Mouse (Mus musculus): Measurements from ENCODE around the gene Satb1. TPM values are rescaled to one million over a fixed set of nuclear protein-coding genes. Genes with fewer than 3 reads are reported as not detected.

Gene Satb1
- polyA plus RNA-seq, 1 experiment from 2014 or later = 0.81 TPM

GRCm38 (mm10) chr17:51775070-51775881, 57.8 kb downstream of the Satb1 start:
- Histone ChIP-seq H3K9me3 (replicated peaks; ENCODE audit: control insufficient read depth, low read length) (no peaks in the 10 kb centered on the region), H3K36me3 (ENCODE audit: control insufficient read depth, insufficient read depth) (no peaks in the 10 kb centered on the region), H3K27me3 (ENCODE audit: control insufficient read depth, insufficient read depth, low read depth, low read length) (no peaks in the 10 kb centered on the region), H3K4me2 (ENCODE audit: low read depth, low read length) (no peak overlapping the region), H3K9ac (ENCODE audit: low read depth, low read length) (no peak overlapping the region), H3K4me1 (ENCODE audit: control insufficient read depth, low read depth, low read length) (no peaks in the 10 kb centered on the region), H3K4me3 (ENCODE audit: low read depth, low read length) (no peak overlapping the region), H3K27ac (ENCODE audit: low read length) (no peak overlapping the region)
- 70% methylated on average over 18 of the region's 18 CpGs for WGBS (ENCODE audit: insufficient replicate concordance)
- no peak for ATAC-seq (ENCODE audit: low read depth)

GRCm38 (mm10) chr17:51763600-51763999, 69.5 kb downstream of the Satb1 start:
- 45% methylated on average over 8 of the region's 8 CpGs for WGBS (ENCODE audit: insufficient replicate concordance)
- Histone ChIP-seq H3K4me2 (ENCODE audit: low read depth, low read length) (no peak overlapping the region), H3K4me3 (ENCODE audit: low read depth, low read length) (no peak overlapping the region), H3K4me1 (ENCODE audit: control insufficient read depth, low read depth, low read length) (no peaks in the 10 kb centered on the region), H3K36me3 (ENCODE audit: control insufficient read depth, insufficient read depth) (no peaks in the 10 kb centered on the region), H3K9me3 (replicated peaks; ENCODE audit: control insufficient read depth, low read length) (no peaks in the 10 kb centered on the region), H3K9ac (ENCODE audit: low read depth, low read length) (no peak overlapping the region), H3K27me3 (ENCODE audit: control insufficient read depth, insufficient read depth, low read depth, low read length) (no peaks in the 10 kb centered on the region), H3K27ac (ENCODE audit: low read length) (no peak overlapping the region)
- ATAC-seq (ENCODE audit: low read depth) = no peak

DNA sequence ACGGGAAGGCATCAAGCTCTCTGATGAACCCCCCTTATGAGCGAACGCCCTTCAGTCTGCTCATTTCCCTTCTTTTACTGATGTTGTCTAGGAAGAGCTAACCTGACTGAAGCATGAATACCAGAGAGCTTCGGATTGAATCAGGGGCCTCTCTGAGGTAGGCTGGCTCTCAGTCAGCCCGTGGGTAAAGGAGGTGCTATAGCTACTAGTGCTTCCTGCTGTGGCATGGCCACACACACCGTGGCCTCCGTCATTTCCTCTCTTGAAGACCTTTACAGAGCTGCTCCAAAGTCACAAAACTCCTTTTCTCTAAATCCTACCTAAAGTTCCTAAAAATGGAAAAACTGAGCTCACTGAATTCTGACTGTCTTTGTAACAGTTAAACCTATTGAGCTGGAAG, 70.6 kb downstream of the Satb1 start:
- no peaks in the 10 kb centered on the region for H3K4me1 ChIP-seq (ENCODE audit: control insufficient read depth, low read depth, low read length)
- H3K9me3 ChIP-seq (replicated peaks; ENCODE audit: control insufficient read depth, low read length) = no peaks in the 10 kb centered on the region
- no peaks in the 10 kb centered on the region for H3K36me3 ChIP-seq (ENCODE audit: control insufficient read depth, insufficient read depth)
- H3K4me3 ChIP-seq (ENCODE audit: low read depth, low read length) = no peak overlapping the region
- no peaks in the 10 kb centered on the region for H3K27me3 ChIP-seq (ENCODE audit: control insufficient read depth, insufficient read depth, low read depth, low read length)
- H3K4me2 ChIP-seq (ENCODE audit: low read depth, low read length) = no peak overlapping the region
- 47% methylated on average over 7 of the region's 7 CpGs for WGBS (ENCODE audit: insufficient replicate concordance)
- no peak for ATAC-seq (ENCODE audit: low read depth)
- H3K27ac ChIP-seq (ENCODE audit: low read length) = no peak overlapping the region
- H3K9ac ChIP-seq (ENCODE audit: low read depth, low read length) = no peak overlapping the region

- Histone ChIP-seq H3K27ac (ENCODE audit: low read length) (no peak overlapping the region), H3K4me1 (ENCODE audit: control insufficient read depth, low read depth, low read length) (no peaks in the 10 kb centered on the region), H3K27me3 (ENCODE audit: control insufficient read depth, insufficient read depth, low read depth, low read length) (no peaks in the 10 kb centered on the region), H3K36me3 (ENCODE audit: control insufficient read depth, insufficient read depth) (no peaks in the 10 kb centered on the region), H3K4me2 (ENCODE audit: low read depth, low read length) (no peak overlapping the region), H3K9me3 (replicated peaks; ENCODE audit: control insufficient read depth, low read length) (no peaks in the 10 kb centered on the region), H3K4me3 (ENCODE audit: low read depth, low read length) (no peak overlapping the region), H3K9ac (ENCODE audit: low read depth, low read length) (no peak overlapping the region)
- ATAC-seq (ENCODE audit: low read depth) = no peak
- 73% methylated on average over 17 of the region's 17 CpGs for WGBS (ENCODE audit: insufficient replicate concordance)
These were observed 72.0 kb downstream of the Satb1 start for GRCm38 (mm10) chr17:51760997-51761655.

DNA sequence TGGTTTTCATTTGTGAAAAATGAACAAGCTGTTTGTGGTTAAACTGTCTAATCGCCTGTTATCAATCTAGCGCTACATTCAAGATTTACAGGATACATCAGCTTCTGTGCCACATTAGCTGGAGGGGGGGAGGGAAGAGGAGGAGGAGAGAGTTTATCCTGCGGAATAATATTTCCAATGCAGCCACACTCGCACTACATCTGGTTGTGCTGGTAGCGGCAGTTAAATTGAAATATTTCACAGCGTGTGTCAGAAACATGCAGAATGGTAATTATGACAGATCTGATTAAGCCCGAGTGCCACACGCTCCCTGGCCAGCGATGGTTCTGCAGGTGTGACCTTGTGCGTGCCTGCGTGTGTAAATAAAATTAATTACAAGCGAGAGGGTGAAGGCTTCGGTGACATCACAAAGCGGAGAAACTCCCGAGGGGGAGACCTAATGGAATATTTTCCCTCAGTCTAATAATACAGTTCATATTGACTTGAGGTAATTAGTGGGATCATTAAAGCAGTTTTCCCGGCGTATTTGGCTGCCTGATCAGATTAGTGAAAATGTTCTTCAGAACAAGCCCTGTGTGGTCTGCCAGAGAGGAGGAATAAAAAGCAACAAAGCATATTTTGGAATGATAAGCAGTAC, 72.7 kb downstream of the Satb1 start:
- no peaks in the 10 kb centered on the region for H3K9me3 ChIP-seq (replicated peaks; ENCODE audit: control insufficient read depth, low read length)
- ATAC-seq (ENCODE audit: low read depth) = no peak
- no peaks in the 10 kb centered on the region for H3K27me3 ChIP-seq (ENCODE audit: control insufficient read depth, insufficient read depth, low read depth, low read length)
- WGBS (ENCODE audit: insufficient replicate concordance) = 70% methylated on average over 17 of the region's 17 CpGs
- no peak overlapping the region for H3K27ac ChIP-seq (ENCODE audit: low read length)
- no peak overlapping the region for H3K4me3 ChIP-seq (ENCODE audit: low read depth, low read length)
- no peaks in the 10 kb centered on the region for H3K4me1 ChIP-seq (ENCODE audit: control insufficient read depth, low read depth, low read length)
- H3K9ac ChIP-seq (ENCODE audit: low read depth, low read length) = no peak overlapping the region
- H3K4me2 ChIP-seq (ENCODE audit: low read depth, low read length) = no peak overlapping the region
- no peaks in the 10 kb centered on the region for H3K36me3 ChIP-seq (ENCODE audit: control insufficient read depth, insufficient read depth)

DNA sequence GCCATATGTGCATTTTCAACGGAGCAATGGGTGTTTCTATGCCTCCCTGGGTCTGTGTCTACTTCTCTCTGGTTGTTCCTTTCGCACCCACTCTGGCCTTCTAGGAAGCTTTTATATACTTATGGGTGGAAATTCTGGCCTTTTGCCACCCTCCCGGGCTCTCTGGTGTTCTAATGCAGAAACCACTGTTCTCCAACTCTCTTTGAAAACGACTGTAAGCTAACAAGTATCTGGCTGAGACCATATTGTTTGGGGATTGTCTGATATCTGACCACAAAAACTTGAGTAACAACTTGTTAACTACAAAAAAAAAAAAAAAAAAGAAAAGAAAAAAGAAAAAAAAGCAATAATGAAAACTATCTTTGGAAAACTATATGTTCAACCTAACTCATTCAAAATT, 73.6 kb downstream of the Satb1 start:
- 54% methylated on average over 4 of the region's 4 CpGs for WGBS (ENCODE audit: insufficient replicate concordance)
- no peaks in the 10 kb centered on the region for H3K36me3 ChIP-seq (ENCODE audit: control insufficient read depth, insufficient read depth)
- H3K9ac ChIP-seq (ENCODE audit: low read depth, low read length) = no peak overlapping the region
- H3K27ac ChIP-seq (ENCODE audit: low read length) = no peak overlapping the region
- no peaks in the 10 kb centered on the region for H3K9me3 ChIP-seq (replicated peaks; ENCODE audit: control insufficient read depth, low read length)
- H3K27me3 ChIP-seq (ENCODE audit: control insufficient read depth, insufficient read depth, low read depth, low read length) = no peaks in the 10 kb centered on the region
- no peak overlapping the region for H3K4me2 ChIP-seq (ENCODE audit: low read depth, low read length)
- no peak for ATAC-seq (ENCODE audit: low read depth)
- no peaks in the 10 kb centered on the region for H3K4me1 ChIP-seq (ENCODE audit: control insufficient read depth, low read depth, low read length)
- H3K4me3 ChIP-seq (ENCODE audit: low read depth, low read length) = no peak overlapping the region

DNA sequence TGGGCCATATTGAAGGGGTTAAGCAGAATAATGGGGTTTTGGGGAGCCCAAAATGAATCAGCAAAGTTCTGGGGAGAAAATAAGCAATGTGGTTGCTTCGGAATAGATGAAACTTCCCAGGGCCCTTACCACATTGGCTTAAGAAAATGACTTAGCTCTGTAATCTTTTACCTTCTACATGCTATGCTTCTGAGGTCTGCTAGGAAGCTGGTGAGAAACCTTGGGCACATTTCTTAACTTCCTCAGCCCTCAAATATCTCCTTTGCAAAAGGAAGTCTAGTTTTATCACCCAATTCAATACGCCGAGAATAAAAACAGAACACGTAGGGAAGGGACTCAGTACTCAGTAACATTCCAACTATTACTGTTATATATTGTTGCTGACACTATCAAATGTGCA, 80.9 kb downstream of the Satb1 start:
- no peak overlapping the region for H3K4me2 ChIP-seq (ENCODE audit: low read depth, low read length)
- no peaks in the 10 kb centered on the region for H3K9me3 ChIP-seq (replicated peaks; ENCODE audit: control insufficient read depth, low read length)
- 54% methylated on average over 4 of the region's 4 CpGs for WGBS (ENCODE audit: insufficient replicate concordance)

DNA sequence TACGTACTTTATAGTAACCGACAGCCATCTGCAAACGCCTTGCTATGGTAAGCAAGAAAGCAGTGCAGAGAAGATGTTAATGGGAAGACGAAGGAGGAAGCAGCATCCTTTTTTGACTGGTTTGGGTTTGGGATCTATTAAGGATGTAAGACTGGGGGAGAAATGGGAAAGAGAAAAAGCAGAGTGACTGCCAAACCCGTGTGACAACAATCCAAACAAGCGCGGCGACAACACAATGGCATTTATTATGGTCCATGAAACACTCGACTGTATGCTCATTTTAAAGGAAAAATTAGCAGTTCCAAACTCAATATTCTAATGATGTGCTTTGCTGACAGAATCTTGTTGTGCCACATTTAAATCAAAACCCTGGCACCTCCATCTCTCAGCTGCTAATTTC, 85.9 kb downstream of the Satb1 start:
- no peak overlapping the region for H3K4me3 ChIP-seq (ENCODE audit: low read depth, low read length)
- H3K27ac ChIP-seq (ENCODE audit: low read length) = no peak overlapping the region
- H3K4me2 ChIP-seq (ENCODE audit: low read depth, low read length) = no peak overlapping the region
- no peaks in the 10 kb centered on the region for H3K4me1 ChIP-seq (ENCODE audit: control insufficient read depth, low read depth, low read length)
- no peaks in the 10 kb centered on the region for H3K27me3 ChIP-seq (ENCODE audit: control insufficient read depth, insufficient read depth, low read depth, low read length)
- no peaks in the 10 kb centered on the region for H3K36me3 ChIP-seq (ENCODE audit: control insufficient read depth, insufficient read depth)
- WGBS (ENCODE audit: insufficient replicate concordance) = 74% methylated on average over 9 of the region's 9 CpGs
- no peak for ATAC-seq (ENCODE audit: low read depth)
- no peaks in the 10 kb centered on the region for H3K9me3 ChIP-seq (replicated peaks; ENCODE audit: control insufficient read depth, low read length)
- H3K9ac ChIP-seq (ENCODE audit: low read depth, low read length) = no peak overlapping the region

More for the DNA sequence above, 80.9 kb downstream of the Satb1 start:
- H3K9ac ChIP-seq (ENCODE audit: low read depth, low read length) = no peak overlapping the region
- H3K36me3 ChIP-seq (ENCODE audit: control insufficient read depth, insufficient read depth) = no peaks in the 10 kb centered on the region
- no peak for ATAC-seq (ENCODE audit: low read depth)
- no peaks in the 10 kb centered on the region for H3K27me3 ChIP-seq (ENCODE audit: control insufficient read depth, insufficient read depth, low read depth, low read length)
- no peaks in the 10 kb centered on the region for H3K4me1 ChIP-seq (ENCODE audit: control insufficient read depth, low read depth, low read length)
- no peak overlapping the region for H3K27ac ChIP-seq (ENCODE audit: low read length)
- no peak overlapping the region for H3K4me3 ChIP-seq (ENCODE audit: low read depth, low read length)

- H3K9me3 ChIP-seq (replicated peaks; ENCODE audit: control insufficient read depth, low read length) = no peaks in the 10 kb centered on the region
- 77% methylated on average over 10 of the region's 10 CpGs for WGBS (ENCODE audit: insufficient replicate concordance)
- no peak overlapping the region for H3K27ac ChIP-seq (ENCODE audit: low read length)
- H3K4me3 ChIP-seq (ENCODE audit: low read depth, low read length) = no peak overlapping the region
- H3K9ac ChIP-seq (ENCODE audit: low read depth, low read length) = no peak overlapping the region
- no peak overlapping the region for H3K4me2 ChIP-seq (ENCODE audit: low read depth, low read length)
- no peak for ATAC-seq (ENCODE audit: low read depth)
- no peaks in the 10 kb centered on the region for H3K4me1 ChIP-seq (ENCODE audit: control insufficient read depth, low read depth, low read length)
- H3K27me3 ChIP-seq (ENCODE audit: control insufficient read depth, insufficient read depth, low read depth, low read length) = no peaks in the 10 kb centered on the region
- no peaks in the 10 kb centered on the region for H3K36me3 ChIP-seq (ENCODE audit: control insufficient read depth, insufficient read depth)
These were observed 90.6 kb downstream of the Satb1 start for GRCm38 (mm10) chr17:51742502-51742901.
